Mouse (Mus musculus) retina, embryonic 14.5 days (tissue): ENCODE data around the gene Themis3.
"Not testable (repeated sequence)": the region's sequence is repeated elsewhere in the genome, so short reads cannot be mapped to it uniquely, and the experiment has no call there.

Experiments
- DNase-seq: peaks from one replicate; pipeline ENCODE4 v3.0.0-alpha.2; 2015; ENCODE audit warnings: low spot score

Themis3 gene

DNA sequence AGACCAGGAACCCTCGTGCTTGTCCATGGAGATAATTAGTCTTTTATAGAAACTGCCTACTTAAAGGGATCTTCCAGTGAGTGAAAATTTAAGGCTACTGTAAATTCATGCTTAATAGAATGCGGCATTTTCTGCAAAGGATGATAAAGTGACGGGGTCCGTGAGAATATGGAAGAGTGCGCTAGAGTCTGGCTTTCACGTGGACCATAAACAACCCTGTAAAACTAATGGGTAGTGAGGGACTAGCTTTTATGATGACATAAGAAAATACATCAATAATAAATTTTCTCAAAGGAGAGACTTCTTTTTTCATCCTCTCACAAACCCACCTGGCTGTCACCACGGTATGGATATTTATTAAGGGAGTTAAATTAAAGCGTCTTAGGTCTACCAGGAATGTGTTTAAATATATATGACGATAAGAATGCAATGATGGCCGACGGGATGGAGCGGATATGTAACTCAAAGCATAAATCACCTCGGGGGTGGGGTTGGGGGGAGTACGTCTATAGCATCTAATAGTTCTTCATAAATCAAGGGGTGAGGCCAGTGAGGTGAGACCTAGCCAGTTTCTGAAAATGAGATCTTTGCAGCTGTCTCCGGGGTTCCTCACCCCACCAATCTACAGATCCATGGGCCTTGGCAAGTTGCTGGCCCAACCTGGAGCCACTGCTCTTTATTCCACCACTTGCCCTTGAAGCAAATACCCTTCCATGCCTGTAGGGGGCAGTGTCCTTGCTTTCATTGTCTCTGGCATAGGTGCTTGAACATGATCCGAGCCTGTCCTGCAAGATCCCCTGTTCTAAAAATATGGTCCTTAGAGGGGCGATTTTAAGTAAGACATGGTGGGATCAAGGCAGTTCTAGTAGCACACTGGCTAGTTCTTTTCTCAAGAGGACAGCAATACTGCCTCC is 35.8 kb downstream of the Themis3 start:
- no peak for DNase-seq

DNA sequence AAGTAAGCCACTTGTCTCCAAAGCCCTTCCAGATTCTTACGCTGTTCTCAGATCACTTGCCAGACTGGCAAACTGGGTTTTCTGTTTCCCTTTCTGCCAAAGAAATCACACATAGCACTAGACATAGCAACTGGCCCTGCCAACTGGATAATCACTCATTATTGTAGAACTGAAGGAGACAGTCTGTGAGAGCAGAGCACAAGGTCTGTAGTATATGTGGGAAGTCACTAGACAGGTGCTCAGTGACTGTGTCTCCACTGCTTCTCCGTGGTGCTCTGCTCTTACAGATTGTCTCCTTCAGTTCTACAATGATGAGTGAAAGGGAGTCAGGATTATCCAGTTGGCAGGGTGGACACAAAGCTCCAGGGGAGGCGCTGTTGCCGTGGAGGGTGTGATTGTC is 41.7 kb downstream of the Themis3 start:
- no peak for DNase-seq

DNA sequence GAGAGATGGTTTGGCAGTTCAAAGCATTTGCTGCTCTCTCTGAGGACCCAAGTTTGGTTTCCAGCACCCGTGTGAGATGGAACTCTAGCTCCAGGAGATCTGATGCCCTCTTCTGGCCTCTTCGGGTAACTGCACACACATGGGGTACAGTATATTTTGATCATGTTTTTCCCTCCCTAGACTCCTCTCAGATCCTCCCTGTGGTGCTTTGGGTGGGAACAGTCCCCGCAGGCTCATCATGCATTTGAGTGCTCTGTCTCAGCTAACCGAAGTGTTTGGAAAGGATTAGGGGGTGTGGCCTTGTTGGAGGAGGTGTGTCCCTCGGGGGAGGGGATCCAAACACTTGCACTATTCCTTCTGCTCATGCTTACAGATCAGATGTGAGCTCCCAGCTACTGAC is 43.9 kb downstream of the Themis3 start:
- DNase-seq, result no peak

DNA sequence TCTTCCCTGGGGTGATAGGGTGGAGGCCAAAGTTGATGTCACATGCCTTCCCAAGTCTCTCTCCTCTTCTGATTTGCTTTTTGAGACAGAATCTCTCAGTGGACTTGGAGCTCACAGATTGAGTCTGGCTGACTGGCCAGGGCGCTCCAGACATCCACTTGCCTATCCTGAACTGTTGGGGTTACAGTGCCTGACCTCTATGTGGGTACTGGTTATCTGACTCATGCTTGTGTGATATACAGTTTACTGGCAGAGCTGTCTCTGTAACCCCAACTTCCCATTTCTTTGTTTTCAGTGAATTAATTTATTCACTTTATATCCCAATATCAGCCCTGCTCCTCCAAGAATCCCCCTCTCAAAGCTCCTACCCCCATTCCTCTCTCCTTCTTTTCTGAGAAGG is 62.1 kb downstream of the Themis3 start:
- no peak for DNase-seq

DNA sequence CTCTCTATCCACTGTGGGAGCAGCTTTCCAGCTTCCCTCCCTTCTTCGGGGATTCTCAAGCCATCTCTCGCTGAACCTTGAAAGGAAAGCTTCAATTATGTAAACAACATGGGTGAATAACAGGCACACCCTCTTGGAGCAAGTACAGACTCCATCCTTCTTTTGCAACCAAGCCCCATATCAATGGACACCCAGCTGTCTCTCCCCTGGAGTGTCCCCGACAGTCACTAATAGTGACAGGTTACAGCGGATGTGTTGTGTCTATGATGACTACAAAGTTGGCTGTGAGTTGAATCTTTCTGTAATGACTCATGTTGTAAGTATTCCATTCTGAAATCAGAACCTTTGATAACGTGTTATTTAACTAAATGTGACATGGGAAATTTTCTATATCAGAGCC is 71.0 kb downstream of the Themis3 start:
- DNase-seq, result no peak

DNA sequence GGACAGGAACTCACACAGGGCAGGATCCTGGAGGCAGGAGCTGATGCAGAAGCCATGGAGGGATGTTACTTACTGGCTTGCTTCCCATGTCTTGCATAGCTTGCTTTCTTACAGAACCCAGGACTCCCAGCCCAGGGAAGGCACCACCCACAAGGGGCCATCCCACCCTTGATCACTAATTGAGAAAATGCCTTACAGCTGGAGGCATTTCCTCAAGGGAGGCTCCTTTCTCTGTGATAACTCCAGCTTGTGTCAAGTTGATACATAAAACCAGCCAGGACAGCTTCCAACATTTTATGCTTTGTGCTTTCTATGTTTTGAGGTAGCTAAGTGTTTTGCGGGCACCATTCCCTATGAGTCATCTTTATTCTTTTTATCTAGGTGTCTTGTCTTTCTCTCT is 71.8 kb downstream of the Themis3 start:
- DNase-seq, result not testable (repeated sequence)

DNA sequence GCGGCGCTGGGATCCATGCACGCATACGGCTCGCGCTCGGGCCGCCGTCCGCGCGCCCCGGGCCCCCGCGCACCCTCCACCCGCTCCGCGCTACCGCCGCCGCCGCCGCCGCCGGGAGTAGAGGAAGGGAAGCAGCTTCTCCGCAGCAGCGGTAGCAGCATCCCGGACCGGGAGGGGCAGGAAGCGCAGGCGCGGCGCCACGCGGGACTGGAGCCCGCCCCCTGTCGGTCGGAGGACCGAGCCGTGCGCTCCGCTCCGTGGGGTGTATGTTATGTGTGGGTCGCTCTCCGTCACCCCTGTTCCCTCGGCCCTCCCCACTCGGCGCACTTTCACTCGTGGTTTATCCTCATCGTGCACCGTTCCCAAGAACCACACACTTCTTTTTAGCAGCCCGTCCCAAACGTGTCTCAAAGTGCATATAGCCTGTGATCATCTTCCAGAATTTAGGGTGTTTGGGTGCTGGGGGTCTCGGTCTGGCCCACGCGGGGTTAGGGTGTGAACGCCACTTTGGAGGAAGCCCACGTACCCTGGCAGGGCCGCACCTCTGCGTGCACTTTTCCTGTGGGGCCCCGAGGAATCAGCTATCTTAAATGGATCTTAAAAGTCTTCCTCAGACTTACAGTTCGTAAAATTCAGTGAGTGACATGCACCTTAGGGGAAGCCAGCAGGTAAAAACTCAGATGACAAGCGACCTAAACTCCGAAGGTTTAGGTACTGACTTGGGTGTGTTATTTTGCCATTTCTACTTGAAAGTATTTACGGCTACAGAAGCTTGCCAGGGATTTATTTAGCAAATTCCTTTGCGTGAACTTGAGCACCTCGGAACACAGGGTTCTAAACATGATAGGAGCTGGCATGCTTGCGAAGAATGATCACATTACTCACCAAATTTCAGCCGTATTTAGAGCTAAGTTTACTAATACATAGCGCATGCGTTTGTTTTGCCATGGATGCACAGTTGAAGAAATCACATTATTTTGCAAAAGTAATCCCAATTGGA is 74.6 kb downstream of the Themis3 start, which contains the start of gene Rab12:
Gene Rab12 (minus strand): TSS at position 176 of the 1,000 bp plus-strand sequence.
- peak; percentile 93 for DNase-seq

DNA sequence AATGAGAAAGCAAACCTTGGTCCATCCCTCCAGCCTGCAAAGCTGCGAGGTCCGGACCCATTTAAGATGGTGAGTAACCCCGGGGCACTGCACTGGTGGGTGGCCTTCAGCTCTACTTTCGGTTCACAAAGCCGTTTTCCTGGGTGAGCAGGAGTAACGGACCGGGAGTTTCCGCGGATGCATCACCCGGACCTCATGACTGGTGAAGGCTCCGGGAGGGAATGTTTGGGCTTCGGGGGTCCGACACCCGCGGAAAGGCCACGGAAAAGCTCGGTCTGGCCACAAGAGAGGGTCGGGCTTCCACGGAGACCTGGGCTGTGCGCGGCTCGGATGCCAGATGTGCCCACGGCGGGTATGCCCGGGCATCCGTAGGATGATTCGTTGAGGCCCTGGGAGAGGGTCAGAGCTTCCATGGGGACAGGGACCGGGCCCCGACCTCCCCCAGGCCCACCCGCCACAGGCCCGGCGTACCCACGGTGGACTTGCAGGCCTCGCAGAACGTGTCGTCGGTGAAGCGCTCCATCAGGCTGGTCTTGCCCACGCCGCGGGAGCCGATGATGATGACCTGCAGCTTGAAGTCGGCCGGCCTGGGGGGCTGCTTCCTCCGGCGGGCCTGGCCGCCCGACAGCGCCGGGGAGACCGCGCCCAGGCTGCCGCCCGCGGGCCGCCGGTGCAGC is 75.4 kb downstream of the Themis3 start:
- DNase-seq, result peak; percentile 34

DNA sequence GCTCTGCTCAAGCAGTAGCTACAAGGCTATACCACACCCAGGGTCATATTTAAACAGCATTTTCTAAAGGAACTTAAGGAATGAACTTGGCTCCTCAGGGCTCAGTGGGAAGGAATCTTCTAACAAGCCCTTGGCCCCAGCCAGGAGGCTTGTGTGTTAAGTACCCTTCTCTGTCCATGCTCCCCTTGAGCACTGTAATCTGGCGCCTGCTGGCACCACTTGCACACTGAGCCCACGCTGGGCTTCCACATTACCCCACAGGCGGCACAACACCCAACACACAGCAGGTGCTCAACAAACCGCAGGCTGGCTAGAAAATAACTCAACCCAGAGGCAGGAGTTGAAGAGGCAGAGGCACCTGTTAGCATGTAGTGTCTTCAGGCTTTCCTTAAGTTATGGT is 77.5 kb downstream of the Themis3 start:
- DNase-seq, result no peak

DNA sequence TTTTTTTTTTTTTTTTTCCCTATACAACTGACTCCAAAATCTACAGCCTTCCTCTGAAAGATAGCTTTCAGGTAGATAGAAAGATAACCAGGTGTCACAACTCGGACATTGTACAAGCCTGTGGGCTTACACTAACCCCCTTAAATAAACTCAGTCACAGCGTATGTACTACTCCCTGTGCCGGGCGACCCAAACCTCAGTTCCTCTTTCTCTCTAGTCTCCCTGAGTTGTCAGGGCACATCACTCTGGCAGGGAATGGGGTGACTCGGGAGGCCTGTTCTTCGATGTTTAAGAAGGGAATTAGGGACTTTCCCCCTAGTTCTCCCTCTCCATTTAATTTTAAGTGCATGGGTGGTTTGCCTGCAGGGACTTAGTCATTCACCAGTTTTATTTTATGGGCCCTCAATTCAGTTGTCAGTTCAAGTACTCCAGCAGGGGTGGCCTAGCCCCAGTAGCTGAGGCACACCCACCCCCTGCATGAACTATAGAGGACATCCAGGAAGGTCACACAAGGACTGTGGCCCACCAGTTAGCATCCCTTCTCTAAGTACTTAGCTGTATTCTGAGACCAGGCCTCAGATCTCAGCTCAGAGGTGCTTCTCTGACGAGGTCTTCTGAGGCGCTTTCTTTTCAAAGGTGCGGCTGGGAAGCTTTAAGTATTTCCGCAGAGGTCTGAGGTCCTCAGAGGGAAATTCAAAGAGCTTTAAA is 80.0 kb downstream of the Themis3 start:
- no peak for DNase-seq

DNA sequence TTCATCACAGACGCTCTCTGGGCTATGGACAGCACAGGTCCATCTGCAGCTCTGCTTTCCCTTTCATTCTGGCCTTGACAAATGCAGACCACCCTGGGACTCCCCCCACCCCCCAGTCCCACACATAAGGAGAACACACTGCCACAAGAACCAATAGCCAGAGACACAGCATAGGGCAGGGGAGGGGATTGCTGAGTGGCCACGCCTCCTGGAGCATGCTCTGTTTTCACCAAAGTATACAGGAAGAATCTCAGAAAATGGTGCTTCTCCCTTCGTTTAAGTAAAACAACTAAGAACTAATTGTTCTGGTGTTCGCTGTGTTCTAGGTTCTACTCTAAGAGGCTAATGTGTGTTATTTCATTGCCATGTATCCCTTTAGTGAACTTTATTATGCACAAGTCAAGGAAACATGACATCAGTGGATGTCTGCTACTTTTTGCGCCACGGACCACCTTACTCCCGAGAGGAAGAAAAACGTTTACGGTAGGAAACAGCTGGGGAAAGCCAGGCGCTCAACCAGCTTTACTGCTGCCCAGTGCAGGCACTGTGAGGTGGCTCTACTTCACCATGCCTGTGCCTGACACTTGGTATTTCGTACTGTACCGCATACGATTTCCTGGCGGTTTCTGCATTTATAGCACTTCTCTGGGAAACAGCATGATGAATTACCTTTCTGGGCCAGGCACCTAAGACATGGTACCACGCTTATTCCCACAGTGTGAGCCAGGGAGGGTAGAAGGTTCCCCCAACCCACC is 82.0 kb downstream of the Themis3 start:
- DNase-seq, result no peak

DNA sequence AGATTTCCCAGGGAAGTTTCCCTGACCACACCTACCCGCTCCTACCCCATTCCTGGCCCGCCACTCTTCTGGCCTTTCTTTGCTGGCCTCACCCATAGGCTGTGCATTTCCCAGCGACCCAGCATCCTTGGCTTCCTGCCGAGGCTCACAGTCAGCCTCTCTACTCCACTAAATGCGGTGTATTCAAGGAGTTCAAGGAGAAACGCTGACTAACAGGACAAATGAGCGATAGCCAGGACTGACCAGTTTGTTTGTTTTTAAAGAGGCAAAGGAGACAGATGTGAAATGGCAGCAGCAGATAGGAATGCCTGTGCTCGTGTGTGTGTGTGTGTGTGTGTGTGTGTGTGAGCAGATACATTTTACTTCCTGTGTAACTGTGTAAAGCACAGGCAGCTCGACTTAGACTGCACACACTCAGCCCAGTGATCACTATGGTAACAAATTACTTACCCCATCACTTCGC is 84.2 kb downstream of the Themis3 start:
- no peak for DNase-seq

DNA sequence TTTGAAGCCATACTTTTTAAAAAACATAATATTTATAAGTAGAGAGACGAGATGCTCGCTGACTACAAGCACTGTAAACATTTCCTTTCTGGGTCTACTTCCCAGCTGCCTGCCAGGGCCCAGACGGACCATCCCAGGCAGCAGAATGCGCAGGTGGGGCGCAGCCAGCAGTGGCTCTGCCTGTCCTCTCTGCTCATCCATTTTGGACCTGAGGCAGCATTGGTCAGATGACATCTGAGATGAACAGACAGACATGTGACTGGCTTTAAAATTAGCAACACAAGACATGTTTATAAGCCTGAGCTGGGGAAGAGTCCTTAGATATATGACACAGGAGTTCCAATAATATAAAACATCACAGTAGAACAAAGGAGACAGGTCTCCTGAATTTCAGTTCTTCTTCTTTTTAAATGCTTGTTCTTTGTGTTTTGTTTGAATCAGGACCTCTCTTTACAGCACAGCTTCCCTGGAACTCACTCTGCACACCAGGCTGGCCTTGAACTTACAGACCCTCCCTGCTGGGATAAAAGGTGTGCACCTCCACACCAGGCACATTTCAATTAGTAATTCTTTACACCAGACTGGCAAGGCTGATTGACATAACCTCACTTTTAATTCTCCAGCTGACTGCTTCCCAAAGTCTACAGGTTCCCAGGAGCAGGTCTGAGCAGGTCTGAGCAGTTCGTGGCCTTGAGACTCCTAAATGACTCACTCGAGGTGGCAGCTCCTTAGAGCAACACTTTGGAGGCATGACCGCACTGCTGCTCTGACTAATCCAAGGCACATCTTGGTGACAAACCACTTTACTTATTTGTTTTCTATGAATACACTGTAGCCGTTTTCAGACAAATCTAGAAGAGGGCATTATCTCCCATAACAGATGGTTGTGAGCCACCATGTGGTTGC is 87.1 kb downstream of the Themis3 start:
- DNase-seq, result no peak

DNA sequence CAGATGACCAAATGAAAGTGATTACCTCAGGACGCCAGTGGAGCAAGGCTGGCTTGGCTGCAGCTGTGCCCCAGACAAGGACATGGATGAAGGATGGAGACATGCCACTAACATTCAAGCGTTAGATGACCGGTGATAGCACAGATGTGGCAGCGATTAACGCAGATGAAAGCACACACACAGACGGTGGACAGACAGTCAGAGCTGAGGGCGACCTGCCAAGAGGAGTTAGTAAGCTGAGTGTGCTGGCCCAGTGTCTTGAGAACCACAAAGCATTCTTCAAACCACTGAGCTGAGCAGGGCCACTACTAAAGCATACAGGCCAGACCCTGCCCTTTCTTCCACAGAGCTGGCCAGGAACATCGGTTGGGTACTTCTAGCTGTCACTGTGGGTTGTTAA is 89.5 kb downstream of the Themis3 start:
- no peak for DNase-seq
